Mouse (Mus musculus): ENCODE measurements around the gene Slc2a5.

GRCm38 (mm10) chr4:150168406-150168805 is 49.3 kb downstream of the Slc2a5 start:
- TF ChIP-seq CTCF (IDR thresholded peaks at IDR 0.05; ENCODE audit: control insufficient read depth, insufficient read depth, low read length) (no peak), POLR2A (IDR thresholded peaks at IDR 0.05; ENCODE audit: borderline replicate concordance, control insufficient read depth, low read depth, low read length) (no peak)

Measured in bone marrow, adult 2 months (tissue).